In genomic region chr4:150059841-150060468, GRCm38 (mm10) we compare ENCODE assay signal across 8 mouse cellular contexts. TPM values are rescaled to one million over a fixed set of nuclear protein-coding genes. Genes with fewer than 3 reads are reported as not detected.
DNase-seq lines count a peak whose midpoint lies in the region; ATAC-seq and TF ChIP-seq lines count a peak whose summit lies in the region.
"Had no signal": no experiment of that assay in that cellular context is flagged by ENCODE, and none has a peak within 500 bp of the region (broad histone marks: within the 10 kb centered on the region; RNA-seq: fewer than 3 reads in every experiment).

No protein-coding gene starts in this region.

- peaks cover 9% of the 10 kb centered on the region for H3K36me3 ChIP-seq in lung, embryonic 16.5 days (ENCODE audit: control insufficient read depth, insufficient read depth, low read length)

- no peaks in the 10 kb centered on the region for H3K27me3 ChIP-seq in lung, embryonic 16.5 days (ENCODE audit: control insufficient read depth, insufficient read depth, low read depth, low read length)

- no peak overlapping the region for H3K4me3 ChIP-seq in lung, embryonic 16.5 days (ENCODE audit: low read length)
- H3K4me3 ChIP-seq in bone marrow, adult 2 months (replicated peaks; ENCODE audit: control insufficient read depth, low read depth, low read length), result no peak overlapping the region

- DNase-seq in lung, postnatal 36 days, result no peak
- DNase-seq in fibroblast of lung, adult 2 months (ENCODE audit: low read depth), result peak; percentile 85
- DNase-seq in adipocyte (ENCODE audit: low spot score), result no peak
- no peak for DNase-seq in frontal cortex, postnatal 25 days (ENCODE audit: low spot score in 2 of 2)

- TF ChIP-seq POLR2A in bone marrow, adult 2 months (IDR thresholded peaks at IDR 0.05; ENCODE audit: borderline replicate concordance, control insufficient read depth, low read depth, low read length), result no peak

- H3K4me1 ChIP-seq in lung, embryonic 16.5 days (replicated peaks; ENCODE audit: control insufficient read depth, insufficient read depth, low read length), result peaks cover 30% of the 10 kb centered on the region
- peaks cover 3% of the 10 kb centered on the region; the same call in 1 of the 2 replicates for H3K4me1 ChIP-seq in bone marrow, adult 2 months (ENCODE audit: control insufficient read depth, insufficient read depth, low read length)

- 65% methylated on average over 9 of the region's 9 CpGs for WGBS in lung, embryonic 16.5 days
- WGBS in bone marrow, adult 2 months, result 7% methylated on average over 9 of the region's 9 CpGs

- H3K27ac ChIP-seq in lung, embryonic 16.5 days (ENCODE audit: low read length), result peak overlapping the region; percentile 45
- peak overlapping the region; percentile 66 for H3K27ac ChIP-seq in bone marrow, adult 2 months (ENCODE audit: control insufficient read depth, insufficient read depth, low read depth, low read length, poor library complexity)

- H3K9ac ChIP-seq in lung, embryonic 16.5 days (ENCODE audit: low read length), result no peak overlapping the region

- no peak overlapping the region for H3K4me2 ChIP-seq in lung, embryonic 16.5 days (ENCODE audit: low read depth, low read length)

- no peaks in the 10 kb centered on the region for H3K9me3 ChIP-seq in lung, embryonic 16.5 days (ENCODE audit: control insufficient read depth, low read length)

- no peak for ATAC-seq in lung, embryonic 16.5 days (ENCODE audit: low read depth)
- peak; percentile 34 for ATAC-seq in neutrophil, adult 5-6 weeks (ENCODE audit: extremely low read depth, insufficient number of reproducible peaks, low FRiP score, poor library complexity, severe bottlenecking)

- TF ChIP-seq CTCF in bone marrow, adult 2 months (IDR thresholded peaks at IDR 0.05; ENCODE audit: control insufficient read depth, insufficient read depth, low read length), result no peak

RNA-seq across cellular contexts. Expression of gene Gpr157, which starts 27.2 kb away (rescaled TPM):
- 2.3 TPM in 2 replicates for polyA plus RNA-seq in lung, embryonic 16.5 days (2015; fragmentation: Nextera tagmentation; extraction: Ambion mirVana)
- 1.6 and 2.0 TPM in 2 replicates for polyA plus RNA-seq in bone marrow, adult 2 months (2011; ENCODE audit: insufficient read depth, insufficient read length, low replicate concordance, missing spikeins)
- total RNA-seq in neutrophil, adult 5-6 weeks (2017), result 0.47 and 0.61 TPM in 2 replicates

RNA-seq across cellular contexts. Expression of gene H6pd, which starts 51.1 kb away (rescaled TPM):
- 38.3 and 39.6 TPM in 2 replicates for polyA plus RNA-seq in lung, embryonic 16.5 days (2015; fragmentation: Nextera tagmentation; extraction: Ambion mirVana)
- 1.4 and 7.2 TPM in 2 replicates for polyA plus RNA-seq in bone marrow, adult 2 months (2011; ENCODE audit: insufficient read depth, insufficient read length, low replicate concordance, missing spikeins)
- 18.6 and 20.5 TPM in 2 replicates for total RNA-seq in neutrophil, adult 5-6 weeks (2017)

RNA-seq across cellular contexts. Expression of gene Slc2a5, which starts 59.1 kb away (rescaled TPM):
- 0.26 and 0.50 TPM in 2 replicates for polyA plus RNA-seq in lung, embryonic 16.5 days (2015; fragmentation: Nextera tagmentation; extraction: Ambion mirVana)
- 0.62 TPM in 1 of 2 replicates, not detected in the other for polyA plus RNA-seq in bone marrow, adult 2 months (2011; ENCODE audit: insufficient read depth, insufficient read length, low replicate concordance, missing spikeins)
- not detected in 2 replicates for total RNA-seq in neutrophil, adult 5-6 weeks (2017)
- total RNA-seq: gastrocnemius, adult 18-20 months had no signal
